Mouse (Mus musculus): ENCODE measurements at regions not wholly inside any gene's neighbourhood (a gene's known extent, or its start where the extent isn't known, plus 50 kb on each side); places are given as distances from the start of the nearest gene placed in this dataset.
A peak's percentile ranks its signal among the peaks of the same experiment; 100 is the strongest.
"Not testable (repeated sequence)": the region's sequence is repeated elsewhere in the genome, so short reads cannot be mapped to it uniquely, and the experiment has no call there.

DNA sequence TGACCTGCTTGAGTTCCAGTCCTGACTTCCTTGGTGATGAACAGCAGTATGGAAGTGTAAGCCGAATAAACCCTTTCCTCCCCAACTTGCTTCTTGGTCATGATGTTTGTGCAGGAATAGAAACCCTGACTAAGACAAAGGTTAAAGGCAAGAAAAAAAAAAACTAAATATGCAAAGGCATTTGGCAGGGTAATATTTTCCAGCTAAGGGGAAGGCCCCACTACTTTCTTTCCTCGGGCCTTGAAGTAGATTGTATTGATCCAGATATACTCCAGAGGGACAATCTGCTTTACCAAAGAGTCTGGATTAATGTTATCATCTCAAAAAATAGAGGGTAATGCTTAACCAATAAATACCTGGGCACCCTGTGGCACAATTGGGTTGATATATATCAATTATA, 155.4 kb upstream of the Kit start:
- WGBS, result 67% methylated on average over 2 of the region's 2 CpGs
- H3K9ac ChIP-seq (ENCODE audit: low read depth, low read length); H3K4me1 ChIP-seq (ENCODE audit: control insufficient read depth, insufficient read depth, low read length); H3K27me3 ChIP-seq (replicated peaks; ENCODE audit: control insufficient read depth, insufficient read depth, low read length); H3K36me3 ChIP-seq (ENCODE audit: control insufficient read depth, insufficient read depth, low read length); H3K27ac ChIP-seq (ENCODE audit: low read length); ATAC-seq; H3K9me3 ChIP-seq (ENCODE audit: control insufficient read depth, low read length); H3K4me2 ChIP-seq (ENCODE audit: low read depth, low read length); H3K4me3 ChIP-seq (ENCODE audit: low read length): not testable (repeated sequence)

DNA sequence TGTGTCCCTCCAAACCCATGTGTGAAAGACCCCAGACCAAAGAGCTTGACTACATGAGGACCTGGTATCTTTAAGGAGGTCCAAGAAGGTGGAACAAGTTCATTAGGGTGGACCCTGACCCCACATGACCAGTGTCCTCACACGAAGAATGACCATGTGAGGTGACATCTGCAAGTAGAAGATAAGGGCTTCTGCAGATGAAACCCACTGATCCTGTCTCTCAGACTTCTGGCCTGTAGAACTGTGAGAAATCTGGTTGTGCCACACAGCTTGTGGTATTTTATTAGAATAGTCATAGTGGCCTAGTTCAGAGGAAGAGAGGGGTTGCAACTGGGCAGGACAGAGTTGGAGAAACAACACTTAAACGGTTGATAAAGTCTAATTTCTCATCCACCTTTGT, 141.8 kb upstream of the Kit start:
- H3K27ac ChIP-seq (ENCODE audit: low read length), result no peak overlapping the region
- no peaks in the 10 kb centered on the region for H3K9me3 ChIP-seq (ENCODE audit: control insufficient read depth, low read length)
- H3K27me3 ChIP-seq (replicated peaks; ENCODE audit: control insufficient read depth, insufficient read depth, low read length), result no peaks in the 10 kb centered on the region
- H3K9ac ChIP-seq (ENCODE audit: low read depth, low read length), result no peak overlapping the region
- no peaks in the 10 kb centered on the region for H3K36me3 ChIP-seq (ENCODE audit: control insufficient read depth, insufficient read depth, low read length)
- no peaks in the 10 kb centered on the region for H3K4me1 ChIP-seq (ENCODE audit: control insufficient read depth, insufficient read depth, low read length)
- WGBS, result 86% methylated on average over 2 of the region's 2 CpGs
- H3K4me3 ChIP-seq (ENCODE audit: low read length), result no peak overlapping the region
- ATAC-seq, result no peak
- no peak overlapping the region for H3K4me2 ChIP-seq (ENCODE audit: low read depth, low read length)

DNA sequence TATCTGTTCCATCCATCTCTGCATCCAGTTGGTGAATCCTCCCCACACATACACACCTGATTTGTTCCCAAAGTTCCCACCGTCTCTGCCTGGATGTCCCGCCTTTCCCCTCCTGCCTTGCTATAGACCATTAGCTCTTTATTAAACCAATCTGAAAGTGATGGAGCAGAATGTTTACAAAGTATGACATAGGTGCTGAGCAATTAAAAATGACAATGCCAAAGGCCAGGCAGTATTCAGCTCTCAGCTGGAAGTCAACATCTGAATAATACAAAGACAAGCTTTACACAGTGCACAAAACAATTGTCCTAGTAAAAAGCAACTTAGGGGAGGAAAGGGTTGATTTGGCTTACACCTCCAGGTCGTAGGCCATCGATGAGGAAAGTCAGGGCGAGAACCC, 136.8 kb upstream of the Kit start:
- ATAC-seq, result no peak
- Histone ChIP-seq H3K9me3 (ENCODE audit: control insufficient read depth, low read length) (no peaks in the 10 kb centered on the region), H3K27ac (ENCODE audit: low read length) (no peak overlapping the region), H3K9ac (ENCODE audit: low read depth, low read length) (no peak overlapping the region), H3K36me3 (ENCODE audit: control insufficient read depth, insufficient read depth, low read length) (no peaks in the 10 kb centered on the region), H3K27me3 (replicated peaks; ENCODE audit: control insufficient read depth, insufficient read depth, low read length) (no peaks in the 10 kb centered on the region), H3K4me1 (ENCODE audit: control insufficient read depth, insufficient read depth, low read length) (no peaks in the 10 kb centered on the region), H3K4me2 (ENCODE audit: low read depth, low read length) (no peak overlapping the region), H3K4me3 (ENCODE audit: low read length) (no peak overlapping the region)
- 79% methylated on average over 5 of the region's 5 CpGs for WGBS

DNA sequence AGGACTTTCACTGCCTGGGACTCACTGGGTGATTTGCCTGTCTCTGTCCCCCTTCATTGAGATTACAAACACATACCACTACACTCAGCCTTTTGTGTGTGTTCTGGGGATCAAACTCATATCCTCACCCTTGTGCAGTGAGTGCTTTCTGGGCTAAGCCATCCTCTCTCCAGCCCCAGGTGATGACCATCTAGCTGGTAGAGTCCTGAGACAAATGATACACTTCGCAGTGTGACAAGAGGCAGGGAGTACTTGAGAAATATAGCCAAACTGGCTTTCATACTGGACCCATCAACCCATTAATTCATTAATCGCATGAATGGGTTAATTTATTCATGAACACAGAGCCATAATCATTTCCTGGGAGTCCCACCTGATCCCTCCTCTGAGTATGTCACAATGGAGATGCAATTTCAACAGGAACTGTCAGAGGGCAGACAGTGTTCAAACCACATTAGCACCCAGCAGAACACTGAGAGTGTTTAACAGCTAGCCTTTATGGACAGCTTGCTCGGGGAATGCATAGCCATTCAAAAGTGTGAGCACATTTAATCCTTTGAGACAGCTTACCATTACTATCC, 130.6 kb upstream of the Kit start:
- no peak overlapping the region for H3K9ac ChIP-seq (ENCODE audit: low read depth, low read length)
- no peaks in the 10 kb centered on the region for H3K4me1 ChIP-seq (ENCODE audit: control insufficient read depth, insufficient read depth, low read length)
- H3K4me2 ChIP-seq (ENCODE audit: low read depth, low read length), result no peak overlapping the region
- WGBS, result 91% methylated on average over 3 of the region's 3 CpGs
- no peaks in the 10 kb centered on the region for H3K36me3 ChIP-seq (ENCODE audit: control insufficient read depth, insufficient read depth, low read length)
- no peak overlapping the region for H3K4me3 ChIP-seq (ENCODE audit: low read length)
- no peaks in the 10 kb centered on the region for H3K9me3 ChIP-seq (ENCODE audit: control insufficient read depth, low read length)
- no peak for ATAC-seq
- H3K27ac ChIP-seq (ENCODE audit: low read length), result no peak overlapping the region
- no peaks in the 10 kb centered on the region for H3K27me3 ChIP-seq (replicated peaks; ENCODE audit: control insufficient read depth, insufficient read depth, low read length)

DNA sequence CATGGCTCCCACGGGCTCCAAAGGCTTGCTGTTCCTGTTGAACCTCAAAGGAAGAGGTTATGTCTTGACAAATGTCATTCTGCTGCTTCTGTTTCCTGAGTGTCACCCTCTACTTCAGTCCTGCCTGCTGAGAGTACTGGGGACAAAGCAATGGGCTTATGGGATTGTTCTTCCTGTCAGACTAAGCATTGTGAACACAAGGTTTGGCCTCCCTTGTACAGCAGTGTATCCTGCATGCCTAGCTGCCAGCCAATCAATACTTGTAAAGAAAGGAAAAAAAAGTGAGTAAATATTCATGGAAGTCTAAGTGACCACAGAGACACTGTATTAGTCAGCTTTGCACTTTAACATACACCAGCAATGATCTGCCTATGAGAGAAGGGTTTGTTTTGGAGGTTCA, 128.3 kb upstream of the Kit start:
- Histone ChIP-seq H3K27ac (ENCODE audit: low read length) (no peak overlapping the region), H3K4me1 (ENCODE audit: control insufficient read depth, insufficient read depth, low read length) (no peaks in the 10 kb centered on the region), H3K27me3 (replicated peaks; ENCODE audit: control insufficient read depth, insufficient read depth, low read length) (no peaks in the 10 kb centered on the region), H3K36me3 (ENCODE audit: control insufficient read depth, insufficient read depth, low read length) (no peaks in the 10 kb centered on the region), H3K4me2 (ENCODE audit: low read depth, low read length) (no peak overlapping the region), H3K9ac (ENCODE audit: low read depth, low read length) (no peak overlapping the region), H3K4me3 (ENCODE audit: low read length) (no peak overlapping the region), H3K9me3 (ENCODE audit: control insufficient read depth, low read length) (no peaks in the 10 kb centered on the region)
- no peak for ATAC-seq
- 71% methylated on average over 1 of the region's 1 CpGs for WGBS

DNA sequence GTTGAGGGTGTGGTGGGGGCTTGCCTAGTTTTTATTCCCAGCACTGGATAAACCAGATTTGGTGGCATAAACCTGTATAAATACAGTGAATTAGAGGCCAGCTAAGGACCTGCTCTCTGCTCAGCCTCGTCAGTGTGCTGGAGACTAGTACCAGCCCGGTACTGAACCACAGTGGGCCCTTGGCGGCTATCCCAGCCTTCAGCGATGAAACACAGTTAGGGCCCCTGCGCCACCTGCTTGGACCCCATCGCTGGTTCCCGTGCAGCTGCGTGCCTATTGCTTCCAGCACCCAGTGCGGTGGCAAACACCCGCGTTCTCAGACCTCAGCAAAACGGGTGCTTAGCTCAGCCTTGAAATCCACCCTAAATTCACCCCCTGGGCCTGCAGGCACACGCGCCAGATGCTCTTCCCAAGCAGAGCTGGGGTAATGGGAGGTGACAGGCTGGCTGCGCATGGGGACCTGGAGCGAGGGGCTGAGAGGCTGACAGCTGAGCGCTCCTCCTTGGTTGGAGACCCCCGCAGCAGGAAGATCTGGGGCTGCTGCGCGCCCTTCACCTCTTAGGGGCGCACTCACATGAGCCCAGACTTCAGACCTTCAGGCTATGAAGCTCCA, 124.7 kb upstream of the Kit start:
- no peaks in the 10 kb centered on the region for H3K27me3 ChIP-seq (replicated peaks; ENCODE audit: control insufficient read depth, insufficient read depth, low read length)
- H3K4me1 ChIP-seq (ENCODE audit: control insufficient read depth, insufficient read depth, low read length), result no peaks in the 10 kb centered on the region
- H3K27ac ChIP-seq (ENCODE audit: low read length), result no peak overlapping the region
- H3K36me3 ChIP-seq (ENCODE audit: control insufficient read depth, insufficient read depth, low read length), result no peaks in the 10 kb centered on the region
- WGBS, result 64% methylated on average over 21 of the region's 21 CpGs
- no peaks in the 10 kb centered on the region for H3K9me3 ChIP-seq (ENCODE audit: control insufficient read depth, low read length)
- no peak overlapping the region for H3K4me3 ChIP-seq (ENCODE audit: low read length)
- no peak for ATAC-seq
- no peak overlapping the region for H3K4me2 ChIP-seq (ENCODE audit: low read depth, low read length)
- H3K9ac ChIP-seq (ENCODE audit: low read depth, low read length), result no peak overlapping the region

DNA sequence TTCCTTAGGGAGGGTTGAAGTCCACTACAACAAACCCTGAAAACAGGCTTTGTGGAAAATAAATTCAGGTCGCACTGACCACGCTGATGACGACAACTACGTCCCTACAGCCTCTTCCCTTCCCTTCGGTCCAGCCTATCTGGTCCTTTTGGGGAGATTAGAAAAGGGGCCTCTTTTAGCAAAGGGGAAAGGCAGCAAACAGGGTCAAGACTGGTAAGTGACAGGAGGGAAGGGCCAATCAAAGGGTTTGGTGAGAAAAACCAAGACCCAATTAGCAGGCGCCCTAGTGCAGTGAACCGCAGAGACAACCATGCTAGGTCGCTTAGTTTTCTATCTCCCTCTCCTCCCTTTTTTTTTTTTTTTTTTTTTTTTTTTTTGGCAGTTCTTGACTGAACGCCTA, 124.2 kb upstream of the Kit start:
- Histone ChIP-seq H3K27me3 (replicated peaks; ENCODE audit: control insufficient read depth, insufficient read depth, low read length) (no peaks in the 10 kb centered on the region), H3K4me3 (ENCODE audit: low read length) (no peak overlapping the region), H3K36me3 (ENCODE audit: control insufficient read depth, insufficient read depth, low read length) (no peaks in the 10 kb centered on the region), H3K9ac (ENCODE audit: low read depth, low read length) (no peak overlapping the region), H3K4me1 (ENCODE audit: control insufficient read depth, insufficient read depth, low read length) (no peaks in the 10 kb centered on the region), H3K27ac (ENCODE audit: low read length) (no peak overlapping the region), H3K4me2 (ENCODE audit: low read depth, low read length) (no peak overlapping the region), H3K9me3 (ENCODE audit: control insufficient read depth, low read length) (no peaks in the 10 kb centered on the region)
- ATAC-seq, result no peak
- 79% methylated on average over 9 of the region's 9 CpGs for WGBS

DNA sequence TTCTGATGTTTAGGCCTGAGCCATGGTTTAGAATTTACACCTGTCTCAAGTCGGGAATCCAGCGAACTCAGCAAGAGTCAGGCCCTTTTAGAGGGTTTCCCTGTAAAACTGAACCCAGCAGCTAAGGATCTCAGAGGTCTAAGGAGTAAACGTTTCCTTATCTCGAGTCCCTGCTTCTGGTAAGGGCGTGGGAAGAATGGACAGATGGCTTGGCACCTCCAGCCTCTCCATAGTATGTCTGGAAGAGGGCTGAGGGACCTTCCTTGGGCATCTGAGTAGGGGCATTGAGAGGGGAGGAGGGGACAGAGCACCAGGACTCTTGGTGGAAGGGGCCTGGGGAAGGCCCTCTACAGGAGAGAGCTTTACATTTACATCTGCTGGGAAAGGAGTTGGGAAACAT, 123.6 kb upstream of the Kit start:
- no peak for ATAC-seq
- Histone ChIP-seq H3K4me1 (ENCODE audit: control insufficient read depth, insufficient read depth, low read length) (no peaks in the 10 kb centered on the region), H3K27me3 (replicated peaks; ENCODE audit: control insufficient read depth, insufficient read depth, low read length) (no peaks in the 10 kb centered on the region), H3K4me2 (ENCODE audit: low read depth, low read length) (no peak overlapping the region), H3K9me3 (ENCODE audit: control insufficient read depth, low read length) (no peaks in the 10 kb centered on the region), H3K36me3 (ENCODE audit: control insufficient read depth, insufficient read depth, low read length) (no peaks in the 10 kb centered on the region), H3K4me3 (ENCODE audit: low read length) (no peak overlapping the region), H3K9ac (ENCODE audit: low read depth, low read length) (no peak overlapping the region), H3K27ac (ENCODE audit: low read length) (no peak overlapping the region)
- WGBS, result 39% methylated on average over 5 of the region's 5 CpGs

DNA sequence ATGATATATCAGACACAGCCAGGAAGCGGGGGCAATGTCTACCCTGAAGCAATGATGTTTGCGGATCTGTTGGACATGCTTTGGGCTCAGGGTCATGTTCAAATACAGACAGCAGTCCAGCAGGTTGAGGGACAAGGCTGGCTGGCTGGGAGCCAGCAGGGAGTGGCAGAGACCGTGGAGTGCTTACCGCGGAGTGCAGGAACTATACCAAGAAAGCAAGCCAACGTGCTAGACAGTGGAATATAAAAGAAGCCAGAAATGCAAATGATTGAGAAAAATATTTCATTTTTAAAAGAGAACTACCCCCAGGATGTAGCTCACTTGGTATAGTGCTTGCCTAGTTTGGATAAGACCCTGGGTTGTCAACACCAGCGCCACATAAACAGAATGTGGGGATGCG, 123.0 kb upstream of the Kit start:
- Histone ChIP-seq H3K27me3 (replicated peaks; ENCODE audit: control insufficient read depth, insufficient read depth, low read length) (no peaks in the 10 kb centered on the region), H3K4me2 (ENCODE audit: low read depth, low read length) (no peak overlapping the region), H3K9ac (ENCODE audit: low read depth, low read length) (no peak overlapping the region), H3K36me3 (ENCODE audit: control insufficient read depth, insufficient read depth, low read length) (no peaks in the 10 kb centered on the region), H3K27ac (ENCODE audit: low read length) (no peak overlapping the region), H3K9me3 (ENCODE audit: control insufficient read depth, low read length) (no peaks in the 10 kb centered on the region), H3K4me3 (ENCODE audit: low read length) (no peak overlapping the region), H3K4me1 (ENCODE audit: control insufficient read depth, insufficient read depth, low read length) (no peaks in the 10 kb centered on the region)
- WGBS, result 52% methylated on average over 8 of the region's 8 CpGs
- ATAC-seq, result peak; percentile 86

DNA sequence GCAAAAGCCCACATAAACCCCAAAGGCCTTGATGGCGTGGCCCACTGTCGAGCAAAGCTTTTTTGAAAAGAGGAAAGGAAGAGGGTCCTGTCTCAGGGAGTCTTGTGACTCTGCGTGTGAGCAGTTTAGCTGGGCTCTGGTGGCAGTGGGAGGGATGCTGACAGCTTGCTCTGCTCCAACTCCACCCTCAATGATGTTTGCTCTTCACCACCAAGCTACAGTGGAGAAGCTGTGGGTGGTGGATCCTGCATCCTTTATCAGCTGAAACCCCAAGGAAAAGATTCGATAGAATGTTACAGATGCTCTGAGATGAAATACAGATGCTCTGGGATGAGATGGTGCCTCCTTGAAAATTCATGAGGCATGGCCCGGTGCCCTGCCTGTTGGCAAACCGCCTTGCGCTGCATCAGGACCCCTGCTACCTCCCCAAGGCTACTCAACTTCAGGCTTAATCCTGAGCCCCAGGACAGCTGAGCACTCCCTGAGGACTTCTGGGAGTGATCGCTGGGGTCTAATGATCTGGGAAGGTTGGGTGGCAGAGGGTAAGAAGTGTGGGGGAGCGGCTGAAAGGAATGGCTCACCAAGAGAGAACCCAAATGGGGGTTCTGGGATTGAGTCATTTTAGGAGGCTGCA, 120.8 kb upstream of the Kit start:
- Histone ChIP-seq H3K9ac (ENCODE audit: low read depth, low read length) (no peak overlapping the region), H3K9me3 (ENCODE audit: control insufficient read depth, low read length) (no peaks in the 10 kb centered on the region), H3K36me3 (ENCODE audit: control insufficient read depth, insufficient read depth, low read length) (no peaks in the 10 kb centered on the region), H3K4me1 (ENCODE audit: control insufficient read depth, insufficient read depth, low read length) (no peaks in the 10 kb centered on the region), H3K27me3 (replicated peaks; ENCODE audit: control insufficient read depth, insufficient read depth, low read length) (no peaks in the 10 kb centered on the region), H3K4me3 (ENCODE audit: low read length) (no peak overlapping the region), H3K27ac (ENCODE audit: low read length) (no peak overlapping the region), H3K4me2 (ENCODE audit: low read depth, low read length) (no peak overlapping the region)
- ATAC-seq, result no peak
- 77% methylated on average over 9 of the region's 9 CpGs for WGBS

All from intestine, embryonic 16.5 days (tissue).